Mouse (Mus musculus) B cell, adult 2 months (primary cell): ENCODE measurements at regions not wholly inside any gene's neighbourhood (a gene's known extent, or its start where the extent isn't known, plus 50 kb on each side); places are given as distances from the start of the nearest gene placed in this dataset.

Source experiments
- DNase-seq, 2 experiments: peaks; one replicate each; pipeline ENCODE4 v3.0.0; 2022

DNA sequence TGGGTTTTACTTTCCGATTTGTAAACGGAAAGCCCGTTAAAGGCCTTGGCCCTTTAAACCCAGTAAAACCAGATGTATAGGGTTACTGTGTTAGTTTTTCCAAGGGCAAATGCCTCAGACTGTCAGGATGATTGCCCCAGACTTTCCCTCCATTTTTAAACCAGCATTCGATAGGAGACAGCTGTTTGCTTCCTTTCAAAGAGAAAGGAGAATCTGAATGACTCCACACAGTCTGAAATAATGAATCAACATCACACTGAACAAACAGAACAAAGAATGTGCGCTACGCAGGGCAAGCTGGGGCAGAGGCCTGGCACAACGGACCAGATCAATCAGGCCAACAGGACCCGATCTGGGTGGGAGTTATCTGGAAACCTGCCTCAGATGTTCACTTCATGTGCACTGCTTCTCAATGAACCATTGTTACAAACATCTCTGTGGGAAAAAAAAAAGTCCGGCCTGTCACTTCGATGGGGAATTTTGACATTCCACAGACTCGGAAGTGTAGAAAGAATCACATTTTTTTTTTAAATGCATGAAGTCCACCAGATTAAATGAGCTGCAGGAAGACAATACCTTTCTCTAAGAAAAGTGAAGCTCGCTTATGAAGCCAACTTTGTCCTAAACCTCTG, 97.0 kb upstream of the Parp11 start:
- no peak for DNase-seq

- no peak for DNase-seq
These were observed 94.9 kb upstream of the Parp11 start for GRCm38 (mm10) chr6:127351691-127352090.

DNA sequence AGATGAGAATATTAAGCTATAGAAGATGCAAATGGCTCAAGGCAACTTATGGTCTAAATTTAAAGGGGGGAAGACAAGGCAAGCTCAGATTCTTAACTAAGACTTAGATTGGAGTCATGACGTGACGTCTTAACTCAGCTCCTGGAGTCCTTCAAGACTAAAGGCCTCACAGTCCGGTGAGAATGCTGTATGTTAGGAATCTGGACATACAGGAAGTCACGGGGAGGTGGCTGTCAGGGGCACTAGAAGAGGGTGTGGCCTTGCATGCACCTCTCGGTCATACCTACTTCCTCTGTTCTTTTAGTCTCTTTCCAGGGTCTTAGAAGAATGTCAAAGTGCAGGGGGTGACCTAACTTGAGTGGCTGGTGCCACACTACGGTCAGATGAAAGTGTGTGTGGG, 91.5 kb upstream of the Parp11 start:
- DNase-seq, result no peak

DNA sequence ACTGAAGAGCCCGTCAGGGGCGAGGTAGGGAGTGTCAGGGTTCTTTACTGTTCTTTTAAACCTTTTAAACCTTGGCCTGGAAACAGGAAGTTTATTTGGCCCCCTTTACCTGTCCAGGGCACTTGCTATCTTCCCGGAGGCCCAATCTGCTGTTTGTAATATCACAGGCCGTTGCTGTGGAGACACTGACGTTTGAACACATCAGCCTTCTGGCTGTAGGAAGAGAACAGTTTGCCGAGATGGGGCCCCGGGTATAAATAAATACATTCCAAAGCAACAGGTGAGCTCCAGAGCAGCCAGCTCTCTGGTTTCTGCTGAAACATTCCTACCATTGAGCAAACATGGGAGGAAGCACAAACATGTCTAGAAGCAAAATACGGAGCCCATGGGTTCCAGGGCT, 90.2 kb upstream of the Parp11 start:
- DNase-seq, result no peak

GRCm38 (mm10) chr6:127358805-127359204, 87.8 kb upstream of the Parp11 start:
- no peak for DNase-seq

DNA sequence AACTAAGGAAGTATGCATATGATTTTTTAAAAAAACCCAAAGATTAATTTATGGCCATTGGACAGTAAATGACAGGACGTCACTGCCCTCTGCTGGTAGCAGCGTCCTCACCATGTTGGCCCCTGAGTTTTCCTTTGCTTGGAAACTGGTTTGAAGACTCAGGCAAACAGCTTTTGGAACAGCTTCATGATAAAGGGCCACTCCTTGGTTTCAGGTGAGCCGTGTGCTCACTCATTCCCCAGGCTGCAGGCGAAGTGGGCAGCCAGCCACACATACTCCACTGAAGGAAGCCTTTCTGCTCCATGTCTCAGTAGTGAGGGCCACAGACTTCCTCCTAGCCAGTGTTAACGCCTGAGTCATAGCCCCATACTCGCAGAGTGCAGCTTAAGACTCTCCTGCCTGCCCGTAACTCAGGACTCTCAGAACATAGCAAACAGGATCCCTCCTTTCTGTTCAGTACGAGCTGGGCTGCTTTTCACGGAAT, 87.2 kb upstream of the Parp11 start:
- peak; percentile 84 for DNase-seq

- no peak for DNase-seq
These were observed 84.5 kb upstream of the Parp11 start for GRCm38 (mm10) chr6:127362166-127362565.

GRCm38 (mm10) chr6:127362966-127363752, 83.5 kb upstream of the Parp11 start:
- DNase-seq, result no peak

GRCm38 (mm10) chr6:127363871-127364590, 82.6 kb upstream of the Parp11 start:
- DNase-seq, result no peak

GRCm38 (mm10) chr6:127364591-127365187, 82.0 kb upstream of the Parp11 start:
- DNase-seq, result no peak

DNA sequence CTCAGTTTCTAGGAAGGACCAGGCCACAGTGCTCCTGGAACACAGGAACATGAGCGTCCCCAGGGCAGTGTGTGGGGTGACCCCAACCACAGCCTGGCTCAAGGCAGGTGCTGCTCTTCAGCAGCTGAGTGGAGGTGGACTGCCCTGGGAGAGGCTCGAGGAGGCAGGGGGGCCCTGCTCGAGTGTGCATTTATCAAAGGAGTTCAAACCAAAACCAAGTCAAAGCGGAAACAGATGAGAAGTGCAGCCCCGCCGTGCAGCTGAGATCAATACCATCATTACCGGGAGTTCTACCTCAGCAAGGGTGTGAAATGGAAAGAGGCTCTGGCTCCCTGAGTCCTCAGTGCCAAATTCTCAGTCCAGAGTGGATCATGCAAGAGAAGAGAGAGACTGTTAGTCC, 81.4 kb upstream of the Parp11 start:
- DNase-seq, result no peak

GRCm38 (mm10) chr6:127365651-127366050, 81.0 kb upstream of the Parp11 start:
- DNase-seq, result no peak

DNA sequence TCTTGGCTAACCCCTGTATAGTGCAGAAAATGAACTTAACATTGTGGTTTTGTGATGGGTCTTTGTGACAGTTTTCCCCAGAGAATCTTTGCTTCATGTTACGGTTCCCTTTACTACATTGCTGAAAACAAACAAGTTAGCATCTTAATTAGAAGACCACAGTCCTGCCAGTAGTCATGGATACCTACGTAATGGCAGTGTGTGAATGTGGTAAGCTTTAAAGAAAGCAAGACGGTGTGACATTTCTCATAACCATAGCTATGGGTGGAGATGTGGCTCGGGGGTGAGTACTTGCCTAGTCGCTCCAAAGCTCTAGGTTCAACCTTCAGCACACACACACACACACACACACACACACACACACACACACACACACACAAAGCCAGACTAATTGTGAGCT, 73.6 kb upstream of the Parp11 start:
- no peak for DNase-seq

DNA sequence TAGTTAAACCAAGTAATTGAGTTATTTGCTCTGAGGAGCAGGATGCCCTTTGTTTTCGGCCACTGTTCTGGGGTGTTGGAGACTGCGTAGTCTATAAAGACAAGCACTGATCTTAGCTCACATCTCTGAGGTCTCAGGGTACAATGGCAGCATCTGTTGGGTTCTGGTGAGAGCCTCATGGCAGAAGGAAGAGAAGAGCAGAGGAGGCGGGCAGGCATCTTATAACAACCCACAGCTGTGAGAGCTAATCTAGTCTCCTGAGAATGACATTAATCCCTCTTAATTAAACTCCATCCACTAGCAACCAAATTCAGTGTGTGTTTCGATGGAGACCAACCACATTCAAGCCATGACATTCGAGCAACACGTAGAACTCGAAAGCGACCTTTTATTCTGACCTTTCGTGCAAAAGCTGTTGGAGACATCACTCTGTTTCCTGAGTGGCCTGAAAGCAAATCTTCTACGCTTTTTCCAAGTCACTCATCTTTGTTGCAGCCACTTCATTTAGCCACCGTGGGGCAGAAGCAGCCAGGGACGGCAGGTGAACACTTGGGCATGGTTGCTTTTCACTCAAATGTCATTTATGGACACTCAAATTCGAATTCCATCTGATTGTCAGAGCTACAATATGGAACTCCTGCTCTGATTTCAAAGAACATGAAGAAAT, 72.7 kb upstream of the Parp11 start:
- no peak for DNase-seq

DNA sequence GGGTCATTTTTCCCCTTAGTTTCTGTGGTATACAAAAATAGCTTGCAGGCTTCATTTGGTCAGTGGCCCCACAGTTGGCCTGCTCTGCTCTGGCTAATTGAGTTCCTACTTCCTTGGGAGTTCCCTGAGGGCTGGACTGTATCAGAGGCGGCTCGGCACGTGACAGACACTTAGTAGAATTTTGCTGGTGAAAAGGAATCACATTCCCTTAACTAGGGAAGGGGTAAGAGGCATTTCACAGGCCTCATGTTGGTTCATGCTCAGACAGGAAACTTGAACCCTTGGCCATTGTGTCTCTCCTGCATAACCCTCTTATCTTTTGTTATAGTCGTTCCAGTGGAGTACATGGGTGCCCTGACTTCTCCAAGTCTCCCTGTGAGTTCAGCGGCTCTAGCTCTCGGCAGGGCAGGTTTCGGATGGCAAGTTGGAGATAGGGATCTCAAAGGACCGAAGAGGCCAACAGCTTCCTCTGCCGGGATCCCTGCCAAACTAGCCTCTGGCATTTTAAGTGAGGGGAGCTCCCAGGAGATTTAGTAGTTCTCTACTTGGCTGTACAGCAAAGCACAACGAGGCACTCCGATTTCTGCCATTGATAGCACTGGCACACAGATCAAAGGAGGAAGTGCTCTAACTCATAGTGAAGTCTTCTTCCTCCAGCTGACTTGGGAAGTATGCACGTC, 72.0 kb upstream of the Parp11 start:
- no peak for DNase-seq

DNA sequence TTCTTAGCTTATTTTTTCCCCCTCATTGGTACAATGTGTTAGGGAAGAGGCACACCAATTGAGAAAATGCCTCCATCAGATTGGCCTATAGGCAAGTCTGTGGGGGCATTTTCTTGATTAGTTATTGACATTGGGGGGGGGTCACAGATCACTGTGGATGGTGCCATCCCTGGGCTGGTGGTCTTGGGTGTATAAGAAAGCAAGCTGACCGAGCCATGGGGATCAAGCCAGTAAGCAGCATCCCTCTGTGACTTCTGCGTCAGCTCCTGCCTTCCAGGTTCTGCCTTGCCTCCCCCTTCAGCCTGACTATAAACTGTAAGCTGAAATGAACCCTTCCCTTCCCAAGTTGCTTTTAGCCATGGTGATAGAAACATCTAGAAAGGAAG, 71.5 kb upstream of the Parp11 start:
- DNase-seq, result no peak

DNA sequence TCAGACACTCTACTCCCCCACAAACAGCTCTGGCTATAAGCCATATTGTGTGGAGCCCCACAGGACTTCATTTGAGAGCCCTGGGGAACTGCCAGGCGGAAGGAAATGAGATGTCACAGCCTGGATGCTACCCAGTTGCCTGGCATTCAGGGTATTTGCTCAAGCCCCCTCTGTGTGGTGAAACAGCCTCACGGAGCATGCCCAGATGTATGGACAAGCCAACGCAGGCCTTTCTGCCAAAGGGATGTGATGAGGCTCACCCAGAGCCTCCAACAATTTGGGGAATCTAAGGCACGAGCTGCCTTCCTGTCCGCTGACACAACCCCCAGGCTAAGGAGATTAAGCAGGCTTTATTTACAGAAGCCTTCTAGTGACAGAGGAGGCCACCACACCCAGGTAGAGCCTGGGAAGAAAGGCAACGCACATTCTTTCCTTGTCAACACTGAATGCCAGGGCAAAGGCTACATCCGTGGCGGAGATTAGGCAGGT, 70.9 kb upstream of the Parp11 start:
- DNase-seq, result no peak

GRCm38 (mm10) chr6:127378701-127379100, 67.9 kb upstream of the Parp11 start:
- no peak for DNase-seq

GRCm38 (mm10) chr6:127379511-127379910, 67.1 kb upstream of the Parp11 start:
- peak; percentile 33 to 43 for DNase-seq

GRCm38 (mm10) chr6:127381148-127381888, 65.3 kb upstream of the Parp11 start:
- DNase-seq, result no peak

- DNase-seq, result no peak
These were observed 55.2 kb upstream of the Parp11 start for GRCm38 (mm10) chr6:127391258-127392011.
